Mouse (Mus musculus) cortical plate, adult 2 months (tissue): ENCODE data around the gene Zwilch. TPM values are rescaled to one million over a fixed set of nuclear protein-coding genes. Genes with fewer than 3 reads are reported as not detected.

Source experiments
- H3K27ac ChIP-seq: fragments of 200-500 bp; 2 replicates; pipeline ENCODE4 v1.5.1; 2012; ENCODE audit warnings: low read length, control low read depth, inconsistent platforms; ENCODE audit not compliant: insufficient read depth
- H3K4me1 ChIP-seq: fragments of 200-500 bp; 2 replicates; pipeline ENCODE4 v1.6.1; 2011; ENCODE audit warnings: low read length; ENCODE audit not compliant: control insufficient read depth, insufficient read depth
- H3K4me3 ChIP-seq: fragments of 200-500 bp; 2 replicates; pipeline ENCODE4 v1.5.1; 2011; ENCODE audit warnings: mild to moderate bottlenecking, low read length, control low read depth; ENCODE audit not compliant: insufficient read depth
- CTCF ChIP-seq: fragments of 200-500 bp; IDR thresholded peaks from 2 replicates; pipeline ENCODE4 v1.5.1; 2011; ENCODE audit warnings: mild to moderate bottlenecking, control low read depth, low read length; ENCODE audit not compliant: insufficient read depth; ENCODE audit errors: extremely low read depth
- POLR2A ChIP-seq: fragments of 200-500 bp; IDR thresholded peaks from 2 replicates; pipeline ENCODE4 v1.6.1; 2011; ENCODE audit warnings: mild to moderate bottlenecking, low read length, control low read depth; ENCODE audit not compliant: insufficient read depth; ENCODE audit errors: extremely low read depth
- polyA plus RNA-seq: library from polyadenylated mRNA; depleted of rRNA; stranded (reverse); fragments of >200 nt; gene quantifications from 2 replicates; pipeline ENCODE4 v1.2.3, GENCODE M21; 2012

The Zwilch gene
- polyA plus RNA-seq, 1 experiment = 5.4 TPM

DNA sequence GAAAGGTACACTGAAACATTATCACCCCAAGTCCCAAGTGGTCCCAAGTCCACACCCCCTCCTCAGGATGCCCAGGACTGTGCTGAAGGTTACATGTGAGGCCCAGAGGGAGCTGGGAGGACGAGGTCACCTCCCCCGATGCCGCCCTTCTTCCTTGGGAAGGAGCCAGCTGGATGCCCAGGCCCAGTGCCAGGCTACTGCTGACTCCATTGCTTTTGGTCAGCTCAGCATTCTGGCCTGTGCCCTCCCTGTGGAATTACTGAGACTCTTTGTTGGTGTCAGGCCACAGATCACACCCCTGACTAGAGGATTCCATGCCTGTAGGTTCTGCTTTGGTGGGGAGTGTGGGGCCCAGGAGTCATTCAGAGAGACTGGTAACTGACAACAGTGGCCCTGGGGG lies 56.0 kb downstream of the Zwilch start, which contains the start of gene Lctl:
Gene Lctl (plus strand): TSS at position 272 of the 400 bp plus-strand sequence.
- TF ChIP-seq CTCF (no peak), POLR2A (no peak)
- Histone ChIP-seq H3K4me1 (no peaks in the 10 kb centered on the region), H3K27ac (no peak within 1 kb of the TSS), H3K4me3 (no peak within 1 kb of the TSS)

GRCm38 (mm10) chr9:64115756-64116155 lies 57.1 kb downstream of the Zwilch start:
- H3K4me3 ChIP-seq = no peak overlapping the region

GRCm38 (mm10) chr9:64114646-64115045 lies 58.3 kb downstream of the Zwilch start:
- H3K27ac ChIP-seq = no peak overlapping the region
- TF ChIP-seq POLR2A = no peak
- no peak for TF ChIP-seq CTCF
- H3K4me3 ChIP-seq = no peak overlapping the region
- H3K4me1 ChIP-seq = no peaks in the 10 kb centered on the region

More at GRCm38 (mm10) chr9:64115756-64116155, 57.1 kb downstream of the Zwilch start:
- no peak overlapping the region for H3K27ac ChIP-seq
- TF ChIP-seq POLR2A (no peak), CTCF (no peak)
- no peaks in the 10 kb centered on the region for H3K4me1 ChIP-seq

- no peaks in the 10 kb centered on the region for H3K4me1 ChIP-seq
- H3K27ac ChIP-seq = no peak overlapping the region
- no peak for TF ChIP-seq POLR2A
- TF ChIP-seq CTCF = no peak
- H3K4me3 ChIP-seq = no peak overlapping the region
Observed at GRCm38 (mm10) chr9:64110502-64110901, 62.4 kb downstream of the Zwilch start.

- H3K27ac ChIP-seq = no peak overlapping the region
- H3K4me3 ChIP-seq = no peak overlapping the region
- H3K4me1 ChIP-seq = no peaks in the 10 kb centered on the region
- no peak for TF ChIP-seq CTCF
Observed at GRCm38 (mm10) chr9:64105301-64105700, 67.6 kb downstream of the Zwilch start.

DNA sequence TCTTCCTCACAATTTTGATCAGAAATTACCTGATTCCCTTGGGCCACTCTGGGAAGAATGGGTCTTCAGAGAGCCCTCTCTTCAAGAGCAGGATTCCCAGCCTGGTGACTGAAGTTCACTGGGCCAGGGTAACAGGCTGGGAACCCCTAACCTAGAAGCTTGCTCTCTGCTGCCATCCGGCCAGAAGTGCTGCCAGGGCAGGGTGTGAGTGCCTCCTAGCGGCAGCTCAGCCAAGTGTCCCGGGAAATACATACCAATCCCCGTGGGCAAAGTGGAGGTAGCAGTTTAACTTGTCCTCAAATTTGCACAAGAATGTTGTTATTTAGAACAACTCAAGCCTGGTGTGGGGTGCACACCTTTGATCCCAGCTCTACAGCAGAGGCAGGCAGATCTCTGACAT lies 72.5 kb downstream of the Zwilch start:
- H3K27ac ChIP-seq = no peak overlapping the region
- H3K4me3 ChIP-seq = no peak overlapping the region
- no peak for TF ChIP-seq POLR2A
- peak; percentile 83 for TF ChIP-seq CTCF
- H3K4me1 ChIP-seq = no peaks in the 10 kb centered on the region

DNA sequence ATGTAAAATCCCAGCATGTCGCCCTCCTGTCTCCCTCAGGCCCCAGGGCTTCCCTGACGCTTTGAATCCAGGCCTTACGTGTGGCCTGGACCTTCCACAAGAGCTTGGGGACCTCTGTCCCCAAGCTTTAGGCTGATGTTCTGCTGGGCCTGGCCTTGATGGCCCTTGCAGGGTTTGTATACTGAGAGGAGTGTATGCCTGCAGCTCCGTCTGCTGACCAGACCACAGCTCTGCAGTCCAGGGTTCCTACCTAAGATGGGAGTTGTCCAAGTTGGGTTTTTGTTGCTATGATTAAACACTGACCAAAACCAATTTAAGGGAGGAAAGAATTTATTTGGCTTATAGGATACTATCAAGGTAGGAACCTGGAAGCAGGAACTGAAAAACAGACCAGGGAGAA lies 74.6 kb downstream of the Zwilch start:
- no peak for TF ChIP-seq POLR2A
- no peak for TF ChIP-seq CTCF
- Histone ChIP-seq H3K4me1 (no peaks in the 10 kb centered on the region), H3K27ac (no peak overlapping the region)

GRCm38 (mm10) chr9:64094083-64094482 lies 78.8 kb downstream of the Zwilch start:
- H3K27ac ChIP-seq = no peak overlapping the region
- no peak for TF ChIP-seq CTCF
- TF ChIP-seq POLR2A = no peak
- no peak overlapping the region for H3K4me3 ChIP-seq
- no peaks in the 10 kb centered on the region for H3K4me1 ChIP-seq

More for the DNA sequence above, 74.6 kb downstream of the Zwilch start:
- H3K4me3 ChIP-seq = no peak overlapping the region

GRCm38 (mm10) chr9:64089004-64089403 lies 83.9 kb downstream of the Zwilch start:
- no peak for TF ChIP-seq POLR2A
- no peak for TF ChIP-seq CTCF
- Histone ChIP-seq H3K27ac (no peak overlapping the region), H3K4me3 (no peak overlapping the region), H3K4me1 (no peaks in the 10 kb centered on the region)

DNA sequence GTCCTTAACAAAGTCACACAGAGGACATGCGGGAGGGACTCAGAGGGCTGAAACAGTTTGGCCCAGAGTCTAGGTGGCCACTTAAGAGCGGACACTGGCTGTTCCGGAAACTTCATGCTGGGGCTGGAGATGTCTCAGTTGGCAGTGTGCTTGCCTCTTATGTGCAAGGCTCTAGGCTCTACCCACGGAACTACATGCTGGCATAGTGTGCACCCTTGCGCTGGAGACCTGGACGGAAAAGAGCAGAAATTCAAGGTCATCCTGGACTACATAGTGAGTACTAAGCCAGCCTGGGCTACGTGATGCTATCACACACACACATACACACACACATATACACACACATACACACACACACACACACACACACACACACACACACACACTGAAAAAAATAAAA lies 84.6 kb downstream of the Zwilch start:
- TF ChIP-seq CTCF (no peak), POLR2A (no peak)
- no peak overlapping the region for H3K27ac ChIP-seq
- no peaks in the 10 kb centered on the region for H3K4me1 ChIP-seq
- no peak overlapping the region for H3K4me3 ChIP-seq
